Mouse (Mus musculus): Measurements from ENCODE around the gene Gabbr2. TPM values are rescaled to one million over a fixed set of nuclear protein-coding genes. Genes with fewer than 3 reads are reported as not detected.

The Gabbr2 gene
- total and polyA plus RNA-seq, 3 experiments, result not detected

DNA sequence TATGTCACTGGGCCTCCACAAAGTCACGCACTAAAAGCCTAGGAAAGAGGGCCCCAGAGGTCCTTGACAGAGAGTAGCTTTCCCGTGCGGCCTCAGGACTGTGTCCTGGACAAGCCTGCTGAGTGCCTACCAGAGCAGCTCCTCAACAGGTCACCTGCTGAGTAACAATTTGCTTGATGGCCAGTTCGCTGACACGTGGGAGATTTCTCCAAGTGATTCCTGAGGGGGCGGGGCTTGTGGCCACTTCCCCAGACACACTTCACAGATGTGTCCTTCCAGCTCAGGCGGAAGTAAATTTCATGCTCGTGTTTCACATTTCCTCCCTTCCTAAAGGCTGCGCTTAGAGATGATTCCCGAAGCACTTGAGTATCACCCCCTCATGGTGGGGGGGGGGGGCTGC, 108.6 kb downstream of the Gabbr2 start:
- Histone ChIP-seq H3K4me3 (replicated peaks in 1 of 3; ENCODE audit: low read depth in 2 of 3, low read length in 2 of 3, poor library complexity in 1 of 3) (no peak overlapping the region), H3K27me3 (replicated peaks) (peaks cover 90% of the 10 kb centered on the region), H3K4me2 (ENCODE audit: insufficient read depth, low read depth, poor library complexity, severe bottlenecking) (no peak overlapping the region), H3K36me3 (replicated peaks in 1 of 2; ENCODE audit: control insufficient read depth in 1 of 2, insufficient read depth in 1 of 2, low read length in 1 of 2) (no peaks in the 10 kb centered on the region), H3K9ac (ENCODE audit: insufficient read depth, low read depth) (no peak overlapping the region), H3K4me1 (ENCODE audit: control insufficient read depth in 1 of 2, insufficient read depth in 2 of 2) (no peaks in the 10 kb centered on the region), H3K79me2 (replicated peaks; ENCODE audit: control insufficient read depth, extremely low read depth, insufficient read depth, poor library complexity, severe bottlenecking) (no peaks in the 10 kb centered on the region), H3K9me3 (replicated peaks; ENCODE audit: low read length) (no peaks in the 10 kb centered on the region), H3K27ac (ENCODE audit: insufficient read depth, low read depth) (no peak overlapping the region)
- in situ Hi-C loops (cut with MboI; ENCODE audit: low pct_ligation_motif_present, low pct_unique_long_range_greater_than_20kb, low sequenced_read_pairs) (no loop called here), dilution Hi-C loops (cut with MboI; ENCODE audit: extremely low pct_ligation_motif_present, extremely low pct_unique_long_range_greater_than_20kb, low sequenced_read_pairs) (no loop called here)
- no peak for DNase-seq (ENCODE audit: extremely low read depth)
- TF ChIP-seq TBP (conservative IDR thresholded peaks at IDR 0.05; ENCODE audit: low read depth, low read length), result no peak
- no peak for TF ChIP-seq NRF1 (IDR thresholded peaks at IDR 0.05; ENCODE audit: low read depth, low read length)
- TF ChIP-seq UBTF (IDR thresholded peaks at IDR 0.05; ENCODE audit: low read depth, low read length), result no peak
- TF ChIP-seq SIN3A (IDR thresholded peaks at IDR 0.05; ENCODE audit: low read length), result no peak
- TF ChIP-seq KAT2A (IDR thresholded peaks at IDR 0.05; ENCODE audit: insufficient replicate concordance, low read length), result no peak
- TF ChIP-seq BHLHE40 (IDR thresholded peaks at IDR 0.05; ENCODE audit: low read depth, low read length), result no peak
- TF ChIP-seq MEF2A (IDR thresholded peaks at IDR 0.05; ENCODE audit: borderline replicate concordance, low read depth, low read length), result no peak
- no peak for TF ChIP-seq JUND (conservative IDR thresholded peaks at IDR 0.05; ENCODE audit: low read depth, low read length)
- no peak for TF ChIP-seq E2F4 (IDR thresholded peaks at IDR 0.05; ENCODE audit: insufficient replicate concordance, low read depth, low read length)
- TF ChIP-seq TCF12 (IDR thresholded peaks at IDR 0.05; ENCODE audit: low read depth, low read length), result no peak
- no peak for TF ChIP-seq MXI1 (IDR thresholded peaks at IDR 0.05; ENCODE audit: low read depth, low read length)
- no peak for TF ChIP-seq POLR2AphosphoS2 (IDR thresholded peaks at IDR 0.05; ENCODE audit: low read depth, low read length)
- no peak for TF ChIP-seq JUN (IDR thresholded peaks at IDR 0.05; ENCODE audit: insufficient read depth, low read depth, low read length)
- no peak for TF ChIP-seq MAFK (IDR thresholded peaks at IDR 0.05; ENCODE audit: insufficient replicate concordance, low read length)
- no peak for TF ChIP-seq EP300 (IDR thresholded peaks at IDR 0.05; ENCODE audit: low read length)
- TF ChIP-seq ZMIZ1 (IDR thresholded peaks at IDR 0.05; ENCODE audit: low read depth, low read length), result no peak
- no peak for TF ChIP-seq RCOR1 (conservative IDR thresholded peaks at IDR 0.05; ENCODE audit: low read depth, low read length)
- TF ChIP-seq IRF4 (IDR thresholded peaks at IDR 0.05; ENCODE audit: low read depth, low read length), result no peak
- no peak for TF ChIP-seq CHD1 (IDR thresholded peaks at IDR 0.05; ENCODE audit: low read depth, low read length)
- TF ChIP-seq ETS1 (conservative IDR thresholded peaks at IDR 0.05; ENCODE audit: low read depth, low read length), result no peak

DNA sequence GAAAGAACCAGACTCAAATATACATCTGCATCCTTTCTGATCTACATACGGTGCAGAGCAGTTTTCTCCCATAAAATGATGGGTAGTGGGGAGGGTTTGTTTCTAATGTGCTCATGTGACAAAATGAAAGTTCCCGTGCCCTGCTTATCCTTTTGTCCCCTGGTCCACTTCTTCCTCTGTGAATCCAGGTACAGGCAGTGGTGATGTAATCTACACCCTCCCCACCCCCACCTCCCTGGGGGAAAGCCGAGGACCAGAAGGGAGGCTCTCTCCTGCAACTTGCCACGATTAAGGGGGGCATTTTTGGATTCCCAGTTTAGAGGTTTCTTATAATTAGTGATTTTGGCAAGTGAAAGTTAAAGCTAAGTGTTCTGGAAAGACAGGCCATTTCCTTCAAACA, 110.4 kb downstream of the Gabbr2 start:
- Histone ChIP-seq H3K79me2 (replicated peaks; ENCODE audit: control insufficient read depth, extremely low read depth, insufficient read depth, poor library complexity, severe bottlenecking) (no peaks in the 10 kb centered on the region), H3K4me2 (ENCODE audit: insufficient read depth, low read depth, poor library complexity, severe bottlenecking) (no peak overlapping the region), H3K4me3 (replicated peaks in 1 of 3; ENCODE audit: low read depth in 2 of 3, low read length in 2 of 3, poor library complexity in 1 of 3) (no peak overlapping the region), H3K4me1 (ENCODE audit: control insufficient read depth in 1 of 2, insufficient read depth in 2 of 2) (no peaks in the 10 kb centered on the region), H3K9me3 (replicated peaks; ENCODE audit: low read length) (no peaks in the 10 kb centered on the region), H3K27me3 (replicated peaks) (peaks cover 90% of the 10 kb centered on the region), H3K27ac (ENCODE audit: insufficient read depth, low read depth) (no peak overlapping the region), H3K36me3 (replicated peaks in 1 of 2; ENCODE audit: control insufficient read depth in 1 of 2, insufficient read depth in 1 of 2, low read length in 1 of 2) (no peaks in the 10 kb centered on the region), H3K9ac (ENCODE audit: insufficient read depth, low read depth) (no peak overlapping the region)
- dilution Hi-C loops (cut with MboI; ENCODE audit: extremely low pct_ligation_motif_present, extremely low pct_unique_long_range_greater_than_20kb, low sequenced_read_pairs) (no loop called here), in situ Hi-C loops (cut with MboI; ENCODE audit: low pct_ligation_motif_present, low pct_unique_long_range_greater_than_20kb, low sequenced_read_pairs) (no loop called here)
- no peak for TF ChIP-seq HCFC1 (IDR thresholded peaks at IDR 0.05; ENCODE audit: low read depth, low read length)
- no peak for TF ChIP-seq NELFE (IDR thresholded peaks at IDR 0.05; ENCODE audit: low read depth, low read length)
- no peak for TF ChIP-seq KAT2A (IDR thresholded peaks at IDR 0.05; ENCODE audit: insufficient replicate concordance, low read length)
- no peak for TF ChIP-seq JUN (IDR thresholded peaks at IDR 0.05; ENCODE audit: insufficient read depth, low read depth, low read length)
- TF ChIP-seq MAFK (IDR thresholded peaks at IDR 0.05; ENCODE audit: insufficient replicate concordance, low read length), result no peak
- no peak for TF ChIP-seq JUND (conservative IDR thresholded peaks at IDR 0.05; ENCODE audit: low read depth, low read length)
- no peak for TF ChIP-seq ZC3H11A (IDR thresholded peaks at IDR 0.05; ENCODE audit: low read depth, low read length)
- no peak for TF ChIP-seq ZNF384 (IDR thresholded peaks at IDR 0.05; ENCODE audit: low read depth, low read length)
- no peak for TF ChIP-seq CTCF (conservative IDR thresholded peaks at IDR 0.05 in 1 of 2, IDR thresholded peaks at IDR 0.05 in 1 of 2; ENCODE audit: low read depth in 2 of 2, low read length in 2 of 2)
- TF ChIP-seq POLR2A (IDR thresholded peaks at IDR 0.05; ENCODE audit: low read depth, low read length), result no peak
- no peak for TF ChIP-seq CHD1 (IDR thresholded peaks at IDR 0.05; ENCODE audit: low read depth, low read length)
- no peak for DNase-seq (ENCODE audit: extremely low read depth)
